Mouse (Mus musculus): Measurements from ENCODE around the gene Art3. TPM values are rescaled to one million over a fixed set of nuclear protein-coding genes. Genes with fewer than 3 reads are reported as not detected.
A peak's percentile ranks its signal among the peaks of the same experiment; 100 is the strongest.
"Not testable (repeated sequence)": the region's sequence is repeated elsewhere in the genome, so short reads cannot be mapped to it uniquely, and the experiment has no call there.

Art3 gene
- total RNA-seq, 2 experiments from 2014 or later = 378 to 469 TPM

DNA sequence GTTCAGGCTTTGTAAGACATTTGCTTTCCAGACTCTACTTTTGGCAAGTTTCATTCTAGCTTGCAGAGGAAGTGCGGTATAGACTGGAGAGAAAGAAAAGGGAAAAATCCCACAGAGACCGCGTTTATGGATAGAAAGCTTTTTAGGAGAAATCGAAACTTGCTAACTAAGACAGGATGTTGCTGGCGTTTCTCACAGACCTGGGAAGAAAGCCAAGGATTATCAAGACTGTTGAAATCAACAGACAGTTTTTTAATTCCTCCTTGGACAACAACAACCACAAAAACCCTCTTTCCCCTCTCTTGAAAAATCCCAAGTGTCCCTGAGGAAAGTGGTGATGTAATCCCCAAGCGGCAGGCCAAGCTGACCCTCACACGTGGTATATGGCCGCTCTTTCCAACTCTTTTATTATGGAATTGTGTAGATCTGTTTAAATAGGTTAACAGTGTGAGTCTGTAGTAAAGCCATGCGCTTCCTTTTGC, 773 bp downstream of the Art3 start:
- DNase-seq (ENCODE audit: low spot score) = peak; percentile 78

DNA sequence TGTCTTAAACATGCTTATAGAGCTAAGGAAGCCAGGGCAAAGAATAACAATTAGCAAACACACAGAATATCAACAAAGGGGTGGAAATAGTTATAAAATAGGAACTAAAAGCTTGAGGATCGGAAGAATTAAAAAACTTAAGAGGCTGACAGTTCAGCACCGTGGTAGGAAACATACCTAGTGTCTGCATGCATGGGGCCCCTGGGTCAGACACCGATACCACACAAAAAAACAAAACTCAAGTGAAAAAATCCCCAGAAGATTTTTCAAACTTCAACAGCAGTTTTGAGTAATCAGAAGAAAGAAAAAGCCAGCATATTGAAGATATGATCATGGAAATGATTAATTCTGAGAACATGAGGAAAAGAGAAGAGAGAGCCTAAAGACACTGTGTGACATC, 5.1 kb downstream of the Art3 start:
- no peak for DNase-seq (ENCODE audit: low spot score)

DNA sequence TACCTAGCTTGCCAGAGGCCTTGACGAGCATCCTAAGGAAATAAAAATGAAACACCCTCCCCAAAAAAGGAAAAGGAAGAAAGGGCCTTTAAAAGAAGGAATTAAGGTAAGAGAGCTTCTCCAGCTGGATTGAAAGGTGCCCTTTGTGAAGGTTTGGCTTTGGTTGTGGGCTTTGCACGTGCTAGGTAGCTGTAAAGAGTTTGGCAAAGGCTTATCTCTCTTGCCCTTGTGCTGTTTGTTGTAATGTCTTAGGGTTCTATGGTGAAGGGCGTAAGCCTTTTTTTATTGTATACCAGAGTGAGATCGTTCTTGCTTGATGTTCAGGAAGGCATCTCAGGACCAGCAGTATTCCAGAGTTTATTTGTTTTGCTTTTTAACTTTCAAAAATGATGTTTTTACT, 9.0 kb downstream of the Art3 start:
- DNase-seq (ENCODE audit: low spot score) = no peak

DNA sequence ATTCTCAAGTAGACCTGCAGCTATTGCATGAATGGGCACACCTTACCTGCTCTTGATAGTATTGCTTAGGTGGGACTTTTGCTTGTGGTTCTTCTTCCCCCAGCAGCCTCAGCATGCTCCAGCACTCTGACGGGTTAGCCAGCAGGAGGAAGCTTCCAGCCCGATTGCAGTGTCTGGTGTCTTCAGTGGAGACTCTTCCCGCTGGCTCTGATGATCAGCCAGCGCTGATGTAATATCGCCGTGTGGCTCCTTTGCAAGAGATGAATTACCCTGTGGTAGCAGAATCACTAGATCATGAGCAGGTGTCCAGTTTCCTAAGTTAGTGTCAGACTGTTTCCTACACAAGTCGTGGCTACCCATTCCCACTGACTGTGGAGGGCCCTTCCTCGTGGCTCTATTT, 13.4 kb downstream of the Art3 start:
- DNase-seq (ENCODE audit: low spot score) = peak; percentile 70

DNA sequence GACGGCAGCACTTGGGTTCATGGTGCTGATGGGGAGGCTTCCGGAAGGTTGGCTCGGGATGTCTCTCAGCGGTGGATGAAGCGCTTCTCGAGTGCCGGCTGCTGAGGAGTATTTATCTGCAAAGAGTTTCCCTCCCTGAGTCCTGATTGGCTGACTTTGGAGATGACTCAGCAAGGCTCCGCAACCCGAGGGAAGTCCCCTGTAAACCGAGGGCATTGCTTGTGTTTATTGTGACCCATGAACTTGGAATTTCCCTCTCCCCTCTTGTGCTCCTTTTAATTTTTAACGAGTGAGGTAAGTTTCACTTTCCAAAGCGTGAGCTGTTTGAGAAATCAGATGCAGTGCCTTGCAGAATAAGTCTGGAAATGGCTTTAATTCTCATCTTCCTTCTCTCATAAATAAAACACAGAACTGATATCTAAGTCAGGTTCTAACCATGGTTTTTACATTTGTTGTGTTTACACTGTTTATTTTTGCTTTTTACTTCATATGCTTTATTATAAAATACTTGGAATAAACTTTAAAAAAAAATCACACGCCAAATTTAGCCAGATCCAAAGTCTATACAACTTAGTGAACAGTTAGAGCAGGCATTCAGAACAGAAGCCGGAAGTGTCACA, 17.3 kb downstream of the Art3 start, which contains the start of gene Cxcl10:
Gene Cxcl10, minus strand, starts transcription at position 96 of the 620 bp plus-strand sequence.
- peak; percentile 70 for DNase-seq (ENCODE audit: low spot score)

DNA sequence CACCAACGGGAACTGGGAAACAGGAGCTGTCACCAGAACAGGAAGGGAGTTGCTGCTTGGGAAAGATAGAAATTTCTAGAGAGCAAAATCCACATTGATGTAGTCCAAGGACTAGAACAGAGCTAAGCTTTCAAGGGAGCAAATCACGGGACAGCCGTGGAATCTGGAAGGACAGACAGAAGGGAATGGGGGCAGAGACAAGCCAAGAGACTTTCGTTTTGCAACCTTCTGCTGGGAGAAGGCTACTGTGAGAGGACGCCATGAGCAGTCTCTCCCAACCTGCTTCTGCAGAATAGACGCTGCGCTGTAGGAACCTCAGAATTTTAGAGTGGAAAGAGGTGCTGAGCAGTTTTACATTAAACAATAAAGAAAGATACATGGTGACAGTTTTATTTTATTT, 18.1 kb downstream of the Art3 start:
- DNase-seq (ENCODE audit: low spot score) = no peak

DNA sequence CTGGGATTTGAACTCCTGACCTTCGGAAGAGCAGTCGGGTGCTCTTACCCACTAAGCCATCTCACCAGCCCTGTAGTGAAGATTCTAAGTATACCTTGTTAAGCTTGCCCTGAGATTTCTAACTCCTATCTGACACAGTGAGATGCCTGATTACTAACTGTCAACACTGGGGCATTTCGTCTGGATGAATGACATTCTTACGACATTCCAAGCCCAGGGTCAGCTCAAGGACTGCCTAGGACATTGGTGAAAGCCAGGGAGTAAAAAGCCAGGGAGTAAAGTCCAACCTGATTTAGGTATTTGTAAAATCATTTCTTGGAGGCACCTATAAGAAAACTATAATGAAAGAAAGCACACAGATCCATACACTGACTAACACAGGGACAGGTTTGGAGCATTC, 21.1 kb downstream of the Art3 start:
- not testable (repeated sequence) for DNase-seq (ENCODE audit: low spot score)

DNA sequence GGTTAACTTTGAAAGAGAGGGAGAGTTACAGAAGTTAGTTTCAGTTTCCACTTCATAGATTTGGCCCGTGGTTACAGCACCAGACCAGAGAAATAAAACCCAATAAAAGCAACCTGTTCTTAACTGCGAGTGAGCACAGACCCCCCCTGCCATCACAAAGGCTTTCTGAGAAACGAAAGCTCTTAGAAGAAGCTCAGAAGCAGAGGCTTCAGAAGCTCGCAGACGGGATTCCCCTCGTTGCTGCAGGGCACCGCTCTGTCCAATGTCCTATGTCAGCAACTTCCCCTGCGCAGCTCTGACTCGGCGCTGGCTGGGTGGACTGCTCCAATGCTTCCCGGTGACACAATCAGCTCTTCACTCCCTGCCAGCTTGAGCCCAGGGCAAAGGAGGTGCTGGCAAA, 21.9 kb downstream of the Art3 start:
- peak; percentile 66 for DNase-seq (ENCODE audit: low spot score)

DNA sequence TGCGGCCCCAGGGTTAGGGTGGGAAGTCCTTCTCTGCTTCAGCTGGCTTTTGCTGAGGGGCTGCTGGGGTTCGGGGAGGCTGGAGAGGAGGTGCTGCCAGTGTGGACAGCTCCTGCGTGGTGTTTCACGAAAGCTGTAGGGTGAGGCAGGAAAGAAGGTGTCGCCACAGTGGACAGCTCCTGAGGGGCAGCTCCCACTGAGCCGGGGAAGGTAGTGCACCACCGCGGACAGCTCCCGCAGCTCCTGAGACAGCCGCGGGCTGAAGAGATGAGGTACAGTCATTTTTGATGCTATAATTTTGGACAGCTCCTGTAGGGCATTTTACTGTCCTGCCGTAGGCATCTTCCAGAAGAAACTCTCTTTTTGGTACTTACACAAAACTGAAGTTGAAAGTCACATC, 26.4 kb downstream of the Art3 start:
- no peak for DNase-seq (ENCODE audit: low spot score)

DNA sequence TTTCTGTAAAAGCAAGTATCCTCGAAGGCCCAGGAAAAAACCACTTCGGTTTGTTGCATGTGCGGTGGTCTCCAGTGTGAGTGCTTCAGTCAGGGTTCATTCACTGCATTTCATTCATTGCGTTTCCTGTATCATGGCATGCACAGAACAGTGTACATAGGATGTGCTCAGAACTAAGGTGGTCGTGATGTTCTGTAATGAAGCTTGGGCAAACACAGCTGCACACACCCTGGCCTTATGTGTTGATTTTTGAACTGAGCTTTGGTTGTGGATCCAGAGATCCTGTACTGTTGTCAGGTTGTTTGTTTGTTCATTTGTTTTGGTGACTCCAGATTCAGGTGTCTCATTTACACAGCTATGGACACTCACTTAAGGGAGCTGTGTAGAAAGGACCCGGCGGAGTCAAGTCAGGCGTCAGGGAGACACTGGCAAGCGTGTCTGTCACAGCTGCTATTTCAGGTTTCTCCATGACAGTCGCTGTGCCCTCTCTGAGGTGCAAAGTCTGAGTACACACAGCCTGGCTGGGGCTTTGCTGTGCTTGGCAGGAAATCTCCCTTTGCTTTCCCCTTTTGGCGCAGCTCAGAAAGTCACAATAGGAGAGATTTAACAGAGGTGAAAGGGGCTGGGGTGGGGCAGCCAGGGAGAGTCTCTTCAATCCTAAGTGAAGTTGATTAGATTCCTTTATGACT, 27.3 kb downstream of the Art3 start:
- peak; percentile 38 for DNase-seq (ENCODE audit: low spot score)

DNA sequence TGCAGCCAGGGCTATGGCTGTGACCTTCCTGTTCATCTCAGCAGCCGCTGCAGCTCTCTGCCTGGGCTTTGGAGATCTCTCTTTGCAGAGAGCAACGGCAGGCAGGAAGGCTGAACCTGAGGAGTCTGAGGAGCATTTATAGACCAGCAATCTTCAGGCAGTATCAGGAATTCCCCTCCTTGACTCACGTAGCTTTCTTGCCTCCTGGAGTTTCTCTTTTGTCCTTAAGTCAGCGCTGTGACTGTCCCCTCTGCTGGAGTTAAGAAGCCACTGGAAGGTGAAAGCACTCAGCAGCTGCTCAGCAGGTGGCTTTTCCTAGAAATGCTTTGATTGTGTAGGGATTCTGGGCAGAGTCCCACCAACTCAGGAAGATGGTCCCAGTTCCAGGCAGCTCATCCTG, 31.6 kb downstream of the Art3 start:
- no peak for DNase-seq (ENCODE audit: low spot score)

DNA sequence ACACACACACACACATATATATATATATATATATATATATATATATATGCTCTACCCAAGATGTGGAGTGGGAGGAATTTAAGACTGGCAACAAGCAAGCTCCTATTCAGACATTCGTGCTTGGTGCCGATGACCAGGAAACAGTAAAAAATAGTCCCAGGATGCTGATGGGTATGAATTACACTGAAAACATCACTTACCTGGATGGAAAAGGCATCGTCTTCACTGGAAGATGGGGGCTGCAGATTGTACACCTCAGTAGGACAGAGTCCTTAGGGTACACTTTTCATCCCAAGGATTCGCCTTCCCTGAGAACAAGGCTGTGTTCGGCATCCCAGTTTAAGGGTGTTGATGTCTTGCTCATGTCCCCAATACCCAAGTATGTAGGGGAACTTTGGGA, 32.4 kb downstream of the Art3 start:
- DNase-seq (ENCODE audit: low spot score) = no peak

DNA sequence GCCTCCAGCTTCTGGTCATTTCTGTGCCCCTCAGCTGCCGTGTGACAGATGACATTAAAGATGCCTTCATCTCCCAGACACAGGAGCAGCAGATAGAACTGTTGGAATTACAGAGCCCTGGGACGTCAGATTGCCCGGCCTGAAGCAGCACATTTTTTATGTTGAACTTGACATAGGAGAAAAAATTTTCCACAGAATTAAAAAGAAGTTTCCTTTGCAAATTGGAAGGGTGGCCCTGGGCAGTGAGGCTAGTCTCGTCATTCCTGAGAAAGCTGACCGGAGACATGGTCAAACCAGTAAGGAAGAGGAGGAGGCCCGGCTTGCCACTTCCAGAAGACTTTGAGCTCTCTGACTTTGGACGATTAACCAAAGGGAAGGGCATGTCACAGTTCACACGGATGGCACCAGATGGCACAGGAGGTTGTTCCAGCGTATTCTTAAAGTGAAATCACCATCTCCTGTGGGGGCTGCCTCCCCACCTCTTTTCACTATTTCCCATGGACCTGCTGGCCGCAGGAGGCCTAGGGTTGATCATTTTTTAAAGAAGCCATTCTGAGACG, 33.6 kb downstream of the Art3 start:
- DNase-seq (ENCODE audit: low spot score) = no peak

DNA sequence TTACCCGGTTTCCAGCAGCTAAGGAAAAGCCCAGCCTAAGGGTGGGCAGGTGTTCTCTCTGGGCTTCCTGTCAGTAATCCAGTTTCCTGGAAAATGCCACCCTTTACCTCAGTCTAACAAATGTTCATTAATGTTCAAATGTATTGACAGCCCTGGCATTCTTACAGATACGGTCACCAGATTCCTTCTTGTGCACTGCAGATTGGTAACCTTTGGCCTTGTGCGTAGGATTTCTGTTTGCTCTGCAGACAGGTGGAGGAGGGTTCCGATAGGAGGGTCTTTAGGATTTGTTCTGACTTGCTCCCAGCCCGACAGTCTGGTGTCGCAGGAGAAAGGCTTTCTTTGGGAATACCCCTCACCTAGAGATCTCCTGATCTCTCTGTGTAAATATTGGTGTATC, 34.9 kb downstream of the Art3 start:
- no peak for DNase-seq (ENCODE audit: low spot score)

DNA sequence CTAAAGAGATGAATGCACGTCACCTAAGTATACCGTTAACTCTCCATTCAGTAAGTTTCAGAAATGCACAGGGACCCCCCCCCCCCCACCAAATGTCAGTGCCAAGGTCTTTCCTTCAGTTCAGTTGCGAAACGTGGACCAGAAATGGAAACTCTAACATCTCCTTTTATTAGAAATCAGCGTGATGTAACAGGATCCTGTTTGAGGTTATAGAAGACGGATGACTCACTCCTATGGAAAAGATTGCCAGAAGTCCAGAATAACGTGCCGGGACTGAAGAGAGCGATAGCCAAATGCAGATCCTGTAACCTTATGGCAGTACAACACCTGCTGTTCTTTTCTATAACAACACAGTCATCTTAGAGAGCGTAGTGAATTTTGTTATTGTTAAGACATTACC, 36.8 kb downstream of the Art3 start:
- DNase-seq (ENCODE audit: low spot score) = peak; percentile 80

DNA sequence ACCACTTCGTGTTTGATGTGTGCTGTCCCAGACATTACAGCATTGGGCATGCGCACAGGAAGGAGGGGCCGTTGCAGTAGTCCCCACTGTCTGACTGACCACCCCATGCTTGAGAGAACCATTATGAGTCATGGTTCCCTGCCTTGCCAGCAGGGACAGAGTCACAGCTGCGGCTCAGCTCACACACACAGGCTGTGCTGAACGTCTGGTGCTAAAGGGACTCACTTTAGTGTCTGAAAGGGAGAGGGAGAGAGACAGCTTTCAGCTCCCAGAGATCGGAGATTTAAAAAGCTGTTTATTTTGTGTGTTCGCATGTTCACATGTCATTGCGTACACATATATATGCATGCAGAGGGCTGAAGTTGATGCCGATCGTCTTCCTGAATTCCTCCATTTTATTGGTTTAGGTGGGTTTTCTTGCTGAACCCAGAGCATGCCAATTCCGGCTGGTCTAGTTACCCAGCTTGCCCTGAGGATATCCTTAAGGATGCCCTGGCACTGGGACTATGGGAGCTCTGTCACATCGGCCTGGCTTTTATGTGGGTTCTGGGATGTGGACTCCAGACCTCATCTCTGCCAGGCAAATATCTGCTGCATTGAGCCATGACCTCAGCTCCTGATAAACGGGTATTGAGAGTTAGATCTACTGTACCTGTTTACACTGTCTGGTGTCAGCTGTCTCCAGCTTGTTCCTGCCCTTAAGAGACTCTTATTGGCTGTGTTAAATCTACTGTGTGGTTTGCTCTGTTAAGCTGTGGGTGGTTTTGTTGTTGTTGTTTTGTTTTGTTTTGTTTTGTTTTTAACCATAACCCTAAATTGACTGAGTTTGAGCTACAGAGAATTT, 37.7 kb downstream of the Art3 start:
- peak; percentile 74 for DNase-seq (ENCODE audit: low spot score)

DNA sequence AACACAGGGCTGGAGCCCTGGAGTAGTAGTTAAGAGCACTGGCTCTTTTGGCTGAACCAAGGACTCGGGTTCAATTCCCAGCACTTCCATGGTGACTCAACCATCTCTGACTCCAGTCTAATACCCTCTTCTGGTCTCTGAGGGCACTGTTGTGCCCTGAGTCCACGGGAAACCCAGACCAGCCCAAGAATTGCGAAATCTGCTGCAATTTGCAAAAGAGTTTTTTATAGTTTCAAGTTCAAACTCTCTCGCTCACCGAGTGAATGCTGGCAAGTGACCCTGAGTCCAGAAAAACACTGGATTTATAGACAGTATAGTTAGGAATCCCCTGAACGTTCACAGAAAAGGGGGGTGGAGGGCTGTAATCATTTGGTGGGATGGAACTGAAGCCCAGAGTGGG, 38.8 kb downstream of the Art3 start:
- no peak for DNase-seq (ENCODE audit: low spot score)

DNA sequence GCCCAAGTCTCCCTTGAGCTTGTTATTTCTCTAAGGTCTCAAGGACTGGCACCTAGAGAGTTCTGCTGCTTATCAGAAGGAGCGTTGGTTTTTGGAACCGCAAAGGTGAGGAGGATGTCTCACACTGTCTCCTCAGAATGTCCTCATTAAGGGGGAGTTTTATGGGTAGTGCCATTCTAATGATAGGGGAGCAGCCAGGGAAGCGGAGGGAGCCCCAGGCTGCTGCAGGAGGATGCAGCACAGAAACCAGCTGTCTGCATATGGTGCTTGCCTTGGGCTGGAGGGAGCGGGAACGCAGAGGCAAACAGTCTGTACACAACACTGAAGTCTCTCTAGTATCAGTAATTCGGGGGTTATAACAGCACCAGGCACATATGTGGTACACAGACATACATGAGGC, 39.3 kb downstream of the Art3 start:
- DNase-seq (ENCODE audit: low spot score) = no peak

DNA sequence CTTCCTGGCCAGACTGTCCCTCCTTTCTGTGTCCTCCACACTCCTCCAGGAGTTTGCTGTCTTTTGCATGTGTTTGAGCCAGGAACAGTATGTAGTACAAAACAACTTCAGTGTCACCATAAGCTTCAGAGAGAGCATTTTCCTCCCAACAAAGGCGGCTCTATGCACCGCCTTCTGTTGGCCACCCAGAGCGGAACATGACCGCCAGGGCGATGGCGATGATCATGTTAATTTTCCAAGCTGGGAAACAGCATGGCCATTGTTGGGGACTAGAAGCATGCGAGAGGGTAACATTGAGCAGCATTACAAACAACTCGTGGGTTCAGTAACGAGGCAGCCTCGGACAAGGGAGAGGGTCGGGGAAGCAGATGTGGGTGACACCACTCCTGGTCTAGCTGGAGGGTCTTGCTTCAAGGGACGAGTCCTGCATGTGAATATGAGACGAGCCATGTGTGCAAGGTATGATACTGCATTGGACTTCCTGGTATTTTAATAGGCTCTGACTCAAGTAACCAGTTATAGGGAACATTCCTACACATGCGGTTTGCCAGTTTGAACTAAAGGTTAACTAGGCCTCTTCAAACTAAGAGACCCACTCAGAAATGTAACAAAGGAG, 39.8 kb downstream of the Art3 start:
- DNase-seq (ENCODE audit: low spot score) = no peak

DNA sequence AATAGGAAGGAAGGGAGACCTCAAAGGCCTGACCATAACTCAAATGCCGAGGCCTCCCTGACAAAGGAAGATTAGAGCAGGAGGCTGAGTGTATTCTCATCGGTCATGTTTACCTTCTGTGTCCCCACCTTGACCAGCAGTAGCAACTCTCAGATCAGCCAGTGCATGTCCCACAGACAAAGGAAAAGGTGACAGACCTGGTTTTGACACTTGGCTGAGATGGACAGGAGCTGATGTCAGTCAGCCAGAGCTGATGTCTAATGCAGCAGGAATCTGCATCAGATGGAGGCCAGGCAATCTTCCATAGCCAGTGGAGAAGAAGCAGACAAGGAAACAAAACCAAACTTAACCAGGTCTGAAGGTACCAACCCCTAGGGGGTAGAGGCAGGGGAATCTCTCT, 41.0 kb downstream of the Art3 start:
- DNase-seq (ENCODE audit: low spot score) = no peak

DNA sequence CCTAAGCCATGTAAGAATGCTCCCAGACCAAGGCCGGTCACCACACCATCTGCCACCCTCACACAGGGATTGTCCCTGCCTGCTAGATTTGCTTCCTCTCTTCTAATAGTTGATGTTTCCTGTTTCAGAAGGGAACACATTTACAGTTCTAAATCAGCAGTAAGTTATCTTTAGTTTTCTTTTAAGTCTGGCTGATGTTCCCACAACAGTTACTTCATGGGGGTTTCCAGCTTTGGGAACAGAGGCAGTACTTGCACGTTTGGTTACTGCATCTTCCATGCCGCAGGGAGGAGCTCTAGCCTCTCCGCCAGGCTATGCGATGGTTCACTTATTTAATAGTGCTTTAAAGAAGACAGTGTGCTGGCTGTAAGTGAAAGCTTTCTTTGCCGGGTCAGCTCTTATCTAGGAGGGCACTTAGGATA, 43.1 kb downstream of the Art3 start:
- no peak for DNase-seq (ENCODE audit: low spot score)

DNA sequence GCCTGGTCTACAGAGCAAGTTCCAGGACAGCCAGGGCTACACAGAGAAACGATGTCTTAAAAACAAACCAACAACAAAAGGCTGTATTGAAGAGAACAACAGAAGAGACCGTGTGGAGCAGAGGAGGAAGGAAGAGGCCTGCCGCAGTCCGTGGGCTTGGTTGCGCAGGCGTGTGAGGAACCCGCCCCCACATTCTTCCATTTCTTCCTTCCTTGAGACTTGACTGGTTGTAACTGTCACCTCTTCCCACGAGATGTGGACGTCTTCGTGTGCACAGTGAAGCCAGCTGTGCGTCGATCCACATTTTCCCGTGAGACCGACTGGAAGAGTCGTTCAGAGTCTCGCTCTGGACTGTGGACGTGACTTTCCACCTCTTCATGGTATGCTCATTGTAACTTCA, 43.7 kb downstream of the Art3 start:
- no peak for DNase-seq (ENCODE audit: low spot score)

All from gastrocnemius, adult 18-20 months (tissue).